Mouse (Mus musculus) adrenal gland, postnatal 14 days (tissue): ENCODE data around the gene Bmp5. TPM values are rescaled to one million over a fixed set of nuclear protein-coding genes. Genes with fewer than 3 reads are reported as not detected.
A peak's percentile ranks its signal among the peaks of the same experiment; 100 is the strongest.
"Not testable (repeated sequence)": the region's sequence is repeated elsewhere in the genome, so short reads cannot be mapped to it uniquely, and the experiment has no call there.

Source experiments
- DNase-seq: peaks from one replicate; pipeline ENCODE4 v3.0.0; 2021; ENCODE audit warnings: mixed read lengths
- long read RNA-seq, 2 experiments: library from polyadenylated mRNA; stranded (forward); transcript quantifications; one replicate each; pipeline ENCODE4 v2.0.0; 2021
- total RNA-seq: library from RNA; stranded (reverse); gene quantifications from 2 replicates; pipeline ENCODE4 v1.2.3, GENCODE M21; 2021

The Bmp5 gene
- 5.2 and 6.2 TPM in 2 replicates for total RNA-seq
- long read RNA-seq, experiment 1, partial matches to known transcripts = 1 of 6 reads
- long read RNA-seq, experiment 1, other reads (novel, unspliced or antisense) = 1 of 6 reads
- long read RNA-seq, experiment 2, transcript Bmp5-201 (7 exons, 3,822 nt) = major isoform, 6 of 7 reads
- long read RNA-seq, experiment 2, partial matches to known transcripts = 0 of 7 reads
- long read RNA-seq, experiment 2, other reads (novel, unspliced or antisense) = 1 of 7 reads

DNA sequence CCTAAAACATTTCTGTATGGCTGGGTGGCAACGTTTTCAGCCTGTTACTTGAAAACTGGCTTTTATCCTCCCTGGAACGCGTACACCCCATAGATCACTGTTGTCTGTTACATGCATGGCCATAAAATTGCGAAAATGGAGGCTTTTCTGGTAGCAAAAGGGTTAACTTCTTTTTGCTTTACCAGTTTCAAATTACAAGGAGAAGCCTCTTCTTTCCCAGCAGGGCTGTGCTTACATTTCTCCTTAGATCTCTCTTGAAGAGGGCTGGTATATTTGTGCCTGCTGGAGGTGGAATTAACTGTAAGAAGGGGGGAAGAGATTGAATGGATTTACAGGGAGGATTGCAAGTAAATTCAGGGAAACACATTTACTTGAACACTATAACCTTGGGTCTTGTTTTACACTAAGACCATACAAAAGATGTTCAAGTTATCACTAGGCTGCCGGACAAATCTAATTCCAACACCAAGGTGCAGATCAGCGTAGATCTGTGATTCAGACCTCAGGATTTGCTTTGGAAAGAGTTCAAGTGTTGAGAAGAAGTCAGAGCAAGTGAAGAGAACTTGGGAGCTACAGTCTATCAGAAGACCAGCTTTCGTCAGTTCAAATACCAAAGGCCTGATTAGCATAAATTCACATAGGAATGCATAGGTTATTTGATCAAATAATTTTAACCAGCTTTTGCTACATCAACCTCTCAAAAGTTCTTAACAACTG lies at the start of gene Bmp5:
TSS of gene Bmp5 (plus strand) at position 236 of the 717 bp plus-strand sequence.
- DNase-seq = no peak

DNA sequence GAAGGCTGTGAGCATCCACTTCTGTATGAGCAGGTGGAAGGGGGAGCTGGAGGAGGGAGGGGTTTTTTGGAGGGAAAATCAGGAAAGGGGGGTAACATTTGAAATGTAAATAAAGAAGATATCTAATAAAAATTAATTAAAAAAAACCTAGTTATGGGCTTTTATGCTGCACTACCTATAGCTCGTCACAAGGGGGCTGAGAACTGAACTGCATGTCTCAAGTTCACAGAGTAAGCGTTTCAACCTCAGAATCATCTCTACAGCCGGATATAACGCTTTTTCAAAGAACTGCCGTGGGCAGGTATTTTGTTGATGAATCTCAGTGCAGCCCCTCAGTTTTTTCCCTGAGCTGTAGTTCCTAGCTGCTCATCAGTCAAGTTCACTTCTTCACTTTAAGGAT lies 15.1 kb upstream of the Bmp5 start:
- DNase-seq = peak; percentile 24

DNA sequence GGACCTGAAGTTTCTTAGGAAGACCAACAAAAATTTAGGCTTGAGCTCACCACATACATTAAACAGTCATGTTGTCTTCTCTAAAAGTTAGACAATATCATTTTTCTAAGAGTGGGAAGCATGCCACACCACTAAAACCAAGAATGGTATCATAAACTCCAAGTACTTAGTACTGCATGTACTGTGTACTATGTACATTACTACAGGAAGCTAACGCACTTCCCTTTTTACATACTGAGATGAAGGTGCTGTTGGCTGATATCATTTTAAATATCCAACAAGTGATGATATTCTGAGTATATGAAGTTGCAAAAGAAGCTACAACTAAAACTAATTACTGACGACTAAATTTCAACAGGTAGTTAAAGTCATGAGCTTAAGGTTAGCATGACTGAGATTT lies 13.6 kb upstream of the Bmp5 start:
- DNase-seq = no peak

DNA sequence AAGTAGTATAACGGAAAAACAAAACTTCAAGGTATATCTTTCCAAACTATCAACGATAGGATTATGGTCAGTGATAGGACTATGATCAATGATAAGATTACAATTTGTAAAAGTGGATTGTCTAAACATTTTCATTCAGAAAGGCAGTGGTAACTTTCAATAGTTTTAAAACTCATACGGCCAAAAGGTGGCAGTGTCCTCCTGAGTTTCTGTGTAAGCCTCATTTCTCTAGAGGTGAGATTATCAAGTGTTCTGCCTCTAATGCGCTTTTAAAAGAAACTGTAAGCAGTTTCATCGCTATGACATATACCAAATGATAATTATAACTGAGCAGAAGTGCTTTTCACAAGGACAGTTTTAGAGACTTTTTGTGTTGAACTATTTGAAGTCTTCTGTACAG lies 12.7 kb upstream of the Bmp5 start:
- DNase-seq = peak; percentile 40

DNA sequence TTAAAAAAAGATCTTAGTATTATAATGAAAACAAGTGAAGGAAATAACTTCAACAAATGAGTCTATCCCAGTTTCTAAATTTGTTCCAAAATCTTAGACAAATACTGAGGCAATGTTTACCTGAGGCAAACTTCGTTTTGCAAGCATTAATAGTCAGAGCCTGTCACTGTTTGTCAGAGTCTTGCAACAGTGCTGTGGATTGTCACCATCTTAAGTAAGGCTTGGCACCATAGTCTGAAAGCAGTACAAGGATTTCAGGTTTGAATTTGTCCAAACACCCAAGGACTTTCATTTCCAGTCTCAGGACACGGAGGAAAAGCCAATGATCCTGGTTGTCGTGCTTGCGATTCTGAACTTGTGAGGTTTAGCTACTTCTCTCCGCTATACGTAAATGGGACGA lies 10.4 kb upstream of the Bmp5 start:
- DNase-seq = no peak

DNA sequence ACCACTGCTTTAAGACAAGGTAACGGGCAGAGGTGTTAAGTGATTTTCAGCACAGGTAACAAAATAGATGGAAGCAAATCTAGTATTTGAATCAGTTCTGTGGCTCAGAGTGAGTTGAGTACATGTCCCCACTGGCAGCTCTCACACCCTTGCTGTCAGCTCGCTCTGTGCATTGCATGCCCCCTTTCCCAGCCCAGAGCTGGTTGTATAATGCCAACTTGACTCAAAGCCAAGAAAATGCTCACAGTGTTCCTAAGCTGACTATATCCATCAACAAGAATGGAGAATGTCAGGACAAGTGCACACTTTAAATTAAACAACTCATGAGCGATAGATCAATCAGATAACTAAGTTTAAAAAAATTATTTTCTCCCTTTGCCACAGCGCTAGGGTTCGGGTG lies 8.6 kb upstream of the Bmp5 start:
- DNase-seq = no peak

DNA sequence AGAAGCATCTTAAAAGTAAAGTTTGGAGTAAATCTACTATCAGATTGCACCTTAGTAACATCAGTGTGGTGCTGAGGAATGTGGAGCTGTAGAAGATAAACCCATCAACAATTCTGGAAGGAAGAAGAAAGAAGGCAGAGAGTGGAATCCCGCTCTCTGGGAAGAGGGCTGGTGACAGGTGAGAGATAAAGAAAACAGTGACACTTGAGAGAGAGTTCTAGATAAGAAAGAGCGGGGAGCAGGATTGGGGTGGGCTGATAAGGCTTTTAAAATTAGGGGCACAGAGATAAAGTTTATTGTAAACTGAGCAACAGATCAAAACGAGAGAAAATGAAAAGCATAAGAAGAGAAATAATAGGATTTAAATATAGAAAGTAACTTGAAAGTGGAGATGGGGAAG lies 6.1 kb upstream of the Bmp5 start:
- no peak for DNase-seq

DNA sequence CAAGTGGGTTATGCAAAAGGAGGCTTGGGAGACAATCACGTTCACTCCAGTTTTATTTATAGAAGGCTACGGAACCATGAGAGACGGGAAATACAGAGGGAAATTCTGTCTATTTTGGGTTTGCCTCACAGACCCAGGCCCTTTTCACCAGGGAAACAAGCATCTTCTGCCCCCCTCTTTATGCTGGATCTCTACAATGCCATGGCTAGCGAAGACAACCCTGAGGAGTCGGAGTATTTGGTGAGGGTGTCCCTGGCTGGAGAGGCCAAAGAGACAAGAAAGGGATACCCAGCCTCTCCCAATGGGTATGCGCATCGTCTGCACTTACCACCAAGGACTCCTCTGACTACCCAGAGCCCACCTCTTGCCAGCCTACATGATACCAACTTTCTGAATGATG lies 989 bp downstream of the Bmp5 start:
- DNase-seq = peak; percentile 38

DNA sequence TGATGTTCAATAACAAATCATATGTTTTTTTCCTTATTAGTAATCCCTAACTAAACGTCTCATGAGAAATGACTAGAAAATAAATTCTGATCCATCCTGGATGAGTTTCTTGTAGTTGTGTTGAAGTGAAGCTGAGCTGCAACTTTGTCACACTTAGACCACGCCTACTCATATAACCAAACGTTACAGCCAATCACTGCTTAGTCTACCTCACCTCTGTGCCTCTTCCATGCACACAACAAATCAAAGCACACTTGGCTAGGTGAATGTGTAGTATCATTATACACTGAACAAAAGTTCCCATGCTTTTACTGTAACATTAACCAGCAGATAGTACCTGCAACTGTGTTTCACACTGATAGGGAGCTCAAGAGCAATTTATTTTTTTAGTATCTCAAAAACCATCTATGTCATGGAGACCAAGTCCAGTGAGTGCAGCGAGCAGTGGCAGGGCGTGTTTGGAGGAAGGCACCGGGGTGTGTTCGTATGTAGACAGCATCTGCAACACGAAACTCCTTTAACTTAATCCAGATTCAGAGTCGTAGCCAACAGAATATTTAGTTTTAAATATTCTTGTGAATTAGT lies 3.7 kb downstream of the Bmp5 start:
- peak; percentile 63 for DNase-seq

DNA sequence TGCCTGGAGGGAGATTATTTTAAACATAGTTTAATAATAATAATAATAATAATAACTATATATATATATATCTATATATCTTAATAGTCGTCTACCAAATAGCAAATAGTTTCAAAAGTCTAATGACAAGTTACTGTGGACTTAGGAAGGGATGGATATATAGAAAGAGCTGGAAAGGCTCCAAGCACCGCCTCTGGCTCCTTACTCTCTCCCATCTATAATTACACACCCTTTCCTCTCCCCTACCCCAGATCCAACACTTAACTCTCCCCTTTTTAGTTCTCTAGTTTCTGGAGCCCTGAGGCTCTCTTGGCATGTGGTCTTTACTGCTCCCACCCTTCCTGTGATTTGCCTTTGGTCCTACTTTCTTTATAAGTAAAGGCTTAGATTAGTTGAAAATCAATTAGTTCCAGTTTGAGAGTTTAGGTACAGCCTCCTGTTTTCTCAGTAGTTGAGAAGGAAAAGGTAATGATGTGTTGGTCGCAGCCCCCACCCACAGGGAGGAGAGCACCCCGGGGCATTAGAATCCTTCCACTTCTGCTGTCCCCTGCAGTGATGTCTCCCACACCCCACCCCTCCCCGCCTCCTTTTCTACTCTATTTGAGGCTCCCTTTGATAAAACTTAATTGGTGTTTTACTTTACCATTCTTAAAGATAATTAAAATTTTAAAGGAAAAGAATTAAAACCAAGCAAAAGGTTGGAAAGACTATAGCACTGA lies 5.6 kb downstream of the Bmp5 start:
- DNase-seq = no peak

DNA sequence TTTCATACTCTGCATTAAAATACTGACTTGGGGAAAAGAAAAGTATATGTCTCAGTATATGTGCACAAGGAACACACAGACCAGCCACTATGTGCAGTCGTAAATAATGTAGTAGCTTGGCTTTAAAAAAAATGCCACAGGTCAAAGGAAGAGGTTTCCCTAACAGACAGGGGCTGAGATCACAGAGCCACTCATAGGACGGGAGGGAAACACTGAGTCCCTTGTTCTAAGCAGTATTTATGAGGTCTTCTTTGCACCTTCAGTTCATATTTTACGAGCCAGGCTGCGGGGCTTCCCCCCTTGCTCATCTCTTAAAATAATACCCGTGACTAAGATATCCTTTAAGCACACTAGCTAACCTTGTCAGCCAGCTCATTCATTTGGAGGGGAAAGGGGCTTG lies 6.4 kb downstream of the Bmp5 start:
- DNase-seq = peak; percentile 48

DNA sequence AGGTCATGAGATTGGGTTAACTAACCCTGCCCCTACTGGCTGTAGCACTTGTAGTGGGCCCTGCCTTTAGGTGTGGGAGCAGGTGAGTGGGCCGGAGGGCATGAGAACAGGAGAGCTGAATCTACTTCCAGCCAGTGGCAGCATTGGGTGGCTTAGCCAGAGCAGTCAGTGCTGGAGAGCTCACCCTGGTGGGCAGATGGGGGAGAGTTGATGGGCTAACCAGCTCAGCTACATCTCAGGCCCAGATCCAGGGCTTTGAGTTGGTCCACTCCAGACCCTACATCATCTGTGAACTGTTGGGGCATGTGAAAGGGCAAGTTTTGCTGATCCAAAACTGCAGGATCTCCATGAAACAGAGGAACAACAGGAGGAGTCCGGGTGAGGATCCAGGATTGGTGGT lies 8.4 kb downstream of the Bmp5 start:
- DNase-seq = no peak

DNA sequence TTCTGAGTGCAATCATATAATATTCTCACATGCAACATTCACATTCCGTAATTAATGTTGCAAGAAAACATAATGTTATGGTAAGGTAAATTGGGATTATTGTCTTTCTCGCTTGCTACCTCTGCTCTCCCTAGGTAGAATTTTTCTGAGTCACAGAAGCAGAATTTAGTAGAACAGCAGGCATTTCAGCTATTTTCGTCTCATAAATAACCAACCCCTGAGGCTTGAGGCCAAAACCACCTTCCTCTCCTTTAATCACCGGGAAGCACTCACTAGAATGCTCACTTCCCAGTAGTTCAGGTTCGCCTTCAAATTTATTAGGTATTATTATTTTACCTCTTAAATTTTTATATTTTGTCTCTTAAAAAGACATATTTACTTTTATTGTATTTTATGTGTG lies 10.8 kb downstream of the Bmp5 start:
- no peak for DNase-seq

DNA sequence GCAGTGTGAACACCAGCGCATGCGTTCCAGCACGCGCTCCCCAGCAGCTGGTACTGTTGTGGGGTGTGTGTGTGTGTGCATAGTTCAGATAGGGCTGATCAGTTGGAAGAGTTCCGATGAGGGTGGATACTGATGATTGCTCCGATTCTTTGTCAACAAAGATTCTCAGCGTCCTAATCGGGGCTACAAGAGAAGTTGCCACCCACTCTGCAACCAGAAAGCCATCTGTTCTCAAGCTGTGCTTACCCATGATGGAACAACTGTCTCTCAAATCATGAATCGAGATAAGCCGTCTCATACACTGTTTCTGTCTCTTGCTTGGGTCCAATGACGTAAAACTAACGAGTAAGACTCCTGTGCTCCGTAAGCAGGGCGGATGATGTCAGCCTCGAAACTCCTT lies 12.0 kb downstream of the Bmp5 start:
- DNase-seq = no peak

DNA sequence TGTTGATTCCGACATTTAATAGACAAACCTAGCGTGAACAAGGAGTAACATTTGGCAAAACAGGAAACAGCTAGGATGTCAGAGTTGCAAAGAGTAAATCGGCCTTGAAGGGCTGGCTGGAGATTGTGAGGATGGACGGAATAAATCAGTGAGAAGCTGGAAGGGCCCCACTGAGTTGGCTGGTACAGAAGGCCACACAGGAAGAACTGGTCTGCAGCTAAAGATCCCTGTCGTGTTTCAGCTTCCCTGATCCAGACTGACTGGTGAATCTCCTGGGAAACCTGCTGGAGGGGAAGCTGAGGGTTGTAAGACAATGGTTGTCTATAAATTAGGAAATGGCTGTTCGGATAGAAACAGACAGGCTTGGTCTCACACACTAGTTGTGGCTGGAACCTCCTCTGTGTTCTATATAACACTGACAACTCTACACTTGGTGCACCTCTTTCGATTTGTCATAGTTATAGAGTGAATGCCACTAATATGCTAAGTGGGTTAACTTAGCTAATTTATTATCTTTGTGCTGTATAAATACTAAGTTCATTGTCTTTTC lies 14.8 kb downstream of the Bmp5 start:
- peak; percentile 65 for DNase-seq

DNA sequence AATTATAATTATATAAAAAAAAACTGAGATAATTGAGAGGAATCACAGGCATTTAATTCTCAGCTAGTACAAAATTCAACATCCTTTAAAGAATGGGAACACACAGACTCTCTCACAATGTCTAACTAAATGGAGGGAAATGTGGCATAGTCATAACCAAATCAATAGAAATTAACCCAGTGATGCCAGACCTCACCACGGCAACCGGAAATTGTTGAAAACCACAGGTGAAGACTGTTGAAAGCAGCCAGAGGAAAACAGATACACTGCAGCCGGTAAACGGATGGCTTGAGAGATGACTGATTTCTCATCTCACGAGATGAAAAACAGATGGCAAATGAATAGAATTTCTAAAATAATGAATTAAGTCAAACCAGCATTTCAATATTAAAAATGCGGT lies 29.8 kb downstream of the Bmp5 start:
- DNase-seq = no peak

DNA sequence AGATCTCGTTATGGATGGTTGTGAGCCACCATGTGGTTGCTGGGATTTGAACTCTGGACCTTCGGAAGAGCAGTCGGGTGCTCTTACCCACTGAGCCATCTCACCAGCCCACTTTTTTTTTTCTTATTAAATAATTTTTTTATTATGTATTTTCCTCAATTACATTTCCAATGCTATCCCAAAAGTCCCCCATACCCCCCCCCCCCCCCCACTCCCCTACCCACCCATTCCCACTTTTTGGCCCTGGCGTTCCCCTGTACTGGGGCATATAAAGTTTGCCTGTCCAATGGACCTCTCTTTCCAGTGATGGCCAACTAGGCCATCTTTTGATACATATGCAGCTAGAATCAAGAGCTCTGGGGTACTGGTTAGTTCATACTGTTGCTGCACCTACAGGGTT lies 33.0 kb downstream of the Bmp5 start:
- DNase-seq = not testable (repeated sequence)

DNA sequence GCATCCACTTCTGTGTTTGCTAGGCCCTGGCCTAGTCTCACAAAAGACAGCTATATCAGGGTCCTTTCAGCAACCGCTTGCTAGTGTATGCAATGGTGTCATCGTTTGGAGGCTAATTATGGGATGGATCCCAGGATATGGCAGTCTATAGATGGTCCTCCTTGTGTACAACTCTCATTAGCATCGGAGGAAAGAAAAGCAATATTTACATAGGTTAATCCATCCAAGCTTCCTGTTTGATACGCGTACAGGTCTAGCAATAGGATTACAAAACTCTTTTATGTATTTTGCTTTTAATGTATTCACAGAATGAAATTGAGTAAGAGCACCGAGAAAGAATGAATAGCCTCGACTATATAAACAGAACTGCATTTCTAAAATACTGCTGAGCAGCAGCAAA lies 33.5 kb downstream of the Bmp5 start:
- DNase-seq = no peak

DNA sequence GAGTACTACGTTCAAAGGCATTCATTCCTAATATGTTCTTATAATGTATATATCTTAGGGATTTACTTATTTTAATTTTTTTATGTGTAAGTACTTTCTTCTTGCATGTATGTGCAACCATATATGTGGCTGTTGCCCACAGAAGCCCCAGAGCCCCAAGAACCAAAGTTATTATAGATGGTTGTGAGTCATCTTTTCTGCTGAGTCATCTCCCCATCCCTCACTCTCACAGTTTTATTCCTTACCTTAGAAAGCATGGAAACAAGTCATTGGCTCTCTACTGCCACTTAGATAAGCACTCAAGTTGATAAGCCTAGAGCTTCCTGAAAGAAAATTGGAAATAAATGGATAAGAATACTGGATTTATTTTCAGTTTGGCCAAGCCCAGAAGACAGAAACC lies 40.0 kb downstream of the Bmp5 start:
- no peak for DNase-seq

DNA sequence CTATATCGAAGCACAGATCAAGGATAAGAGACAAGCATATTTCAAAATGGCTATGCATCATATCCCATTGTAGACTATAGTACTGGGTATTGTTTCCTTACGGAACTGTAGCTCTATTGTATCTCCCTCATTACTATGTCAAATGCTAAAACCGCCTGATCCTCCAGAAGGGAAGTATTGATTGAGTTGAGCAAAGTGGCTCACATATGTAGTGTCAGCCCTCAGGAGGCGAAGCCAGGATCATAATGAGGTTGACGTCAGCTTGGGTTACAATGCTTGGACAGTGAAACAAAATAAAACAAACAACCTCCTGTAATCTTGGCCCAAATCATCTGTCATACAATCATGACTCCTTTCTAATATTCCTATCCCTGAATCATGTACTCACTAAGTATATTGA lies 43.2 kb downstream of the Bmp5 start:
- DNase-seq = no peak

DNA sequence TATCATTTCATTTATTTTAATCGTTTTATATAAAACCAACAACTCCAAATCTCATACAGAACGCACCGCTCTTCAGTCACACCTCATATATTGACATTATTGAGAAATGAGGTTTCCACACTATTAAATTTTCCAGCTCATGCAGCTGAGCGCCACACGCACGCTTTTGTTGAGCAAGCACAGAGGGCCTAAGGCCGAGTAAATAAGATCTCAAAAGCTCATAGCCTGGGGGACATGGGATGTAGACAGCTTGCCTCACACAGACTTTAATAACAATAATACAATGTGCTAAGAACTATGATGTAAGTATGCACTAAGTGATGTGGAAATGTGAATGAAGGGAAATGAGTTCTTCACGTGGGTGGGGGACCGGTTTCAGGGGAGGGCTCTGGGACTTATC lies 57.3 kb downstream of the Bmp5 start:
- DNase-seq = no peak

DNA sequence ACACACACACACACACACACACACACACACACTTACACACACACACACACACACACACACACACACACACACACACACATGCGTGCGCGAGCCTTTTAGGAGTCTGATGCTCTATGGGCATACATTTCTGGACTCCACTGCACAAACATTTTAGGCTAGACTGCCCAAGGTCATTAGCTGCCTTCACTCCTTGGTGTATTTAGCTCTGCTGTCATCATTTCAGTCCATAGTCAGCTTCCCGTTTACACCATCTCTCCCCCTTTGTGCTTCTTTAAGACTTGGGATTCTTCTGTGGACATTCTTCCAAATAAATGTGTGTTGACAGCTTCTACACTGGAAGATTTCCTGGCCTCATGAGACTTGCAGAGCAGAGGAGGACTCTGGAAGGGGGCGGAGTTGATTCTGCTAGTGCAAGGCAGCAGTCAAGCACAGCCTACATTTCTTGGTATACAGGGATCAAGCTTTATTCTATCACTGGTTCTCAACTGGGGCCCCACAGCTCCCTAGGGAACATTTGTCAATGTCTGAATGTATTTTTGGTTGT lies 58.1 kb downstream of the Bmp5 start:
- DNase-seq = no peak

DNA sequence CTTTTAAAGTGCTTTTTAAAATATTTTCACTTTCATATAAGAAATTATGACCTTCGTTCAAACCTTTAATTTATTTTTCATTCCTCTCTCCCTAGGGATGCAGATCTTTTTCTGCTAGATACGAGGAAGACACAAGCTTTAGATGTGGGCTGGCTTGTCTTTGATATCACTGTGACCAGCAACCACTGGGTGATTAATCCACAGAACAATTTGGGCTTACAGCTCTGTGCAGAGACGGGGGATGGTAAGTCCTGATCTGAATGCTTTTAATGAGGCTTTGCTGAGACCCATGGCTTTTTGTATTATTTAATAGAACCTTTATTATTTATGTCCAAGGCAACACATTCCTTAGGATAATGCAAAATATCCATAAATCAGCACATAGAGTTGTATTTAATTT lies 64.3 kb downstream of the Bmp5 start:
- DNase-seq = no peak
